Mouse (Mus musculus): ENCODE data around the gene BC049352. TPM values are rescaled to one million over a fixed set of nuclear protein-coding genes. Genes with fewer than 3 reads are reported as not detected.

BC049352 gene
- polyA plus RNA-seq, 1 experiment, result not detected

GRCm38 (mm10) chr9:45235668-45236227, 53.9 kb downstream of the BC049352 start:
- H3K27ac ChIP-seq (ENCODE audit: insufficient read depth, low read depth, low read length), result no peak overlapping the region
- TF ChIP-seq POLR2A (IDR thresholded peaks at IDR 0.05; ENCODE audit: insufficient read depth, low read depth, low read length), result no peak
- TF ChIP-seq CTCF (IDR thresholded peaks at IDR 0.05; ENCODE audit: insufficient read depth, low read depth, low read length), result no peak
- no peaks in the 10 kb centered on the region for H3K4me1 ChIP-seq (ENCODE audit: control insufficient read depth, insufficient read depth, low read length)
- WGBS, result 85% methylated on average over 6 of the region's 6 CpGs
- H3K4me3 ChIP-seq (ENCODE audit: insufficient read depth, low read depth, low read length), result no peak overlapping the region

GRCm38 (mm10) chr9:45236744-45237143, 54.9 kb downstream of the BC049352 start:
- 53% methylated on average over 7 of the region's 7 CpGs for WGBS
- TF ChIP-seq CTCF (IDR thresholded peaks at IDR 0.05; ENCODE audit: insufficient read depth, low read depth, low read length) (no peak), POLR2A (IDR thresholded peaks at IDR 0.05; ENCODE audit: insufficient read depth, low read depth, low read length) (no peak)
- Histone ChIP-seq H3K4me3 (ENCODE audit: insufficient read depth, low read depth, low read length) (no peak overlapping the region), H3K27ac (ENCODE audit: insufficient read depth, low read depth, low read length) (no peak overlapping the region), H3K4me1 (ENCODE audit: control insufficient read depth, insufficient read depth, low read length) (no peaks in the 10 kb centered on the region)

DNA sequence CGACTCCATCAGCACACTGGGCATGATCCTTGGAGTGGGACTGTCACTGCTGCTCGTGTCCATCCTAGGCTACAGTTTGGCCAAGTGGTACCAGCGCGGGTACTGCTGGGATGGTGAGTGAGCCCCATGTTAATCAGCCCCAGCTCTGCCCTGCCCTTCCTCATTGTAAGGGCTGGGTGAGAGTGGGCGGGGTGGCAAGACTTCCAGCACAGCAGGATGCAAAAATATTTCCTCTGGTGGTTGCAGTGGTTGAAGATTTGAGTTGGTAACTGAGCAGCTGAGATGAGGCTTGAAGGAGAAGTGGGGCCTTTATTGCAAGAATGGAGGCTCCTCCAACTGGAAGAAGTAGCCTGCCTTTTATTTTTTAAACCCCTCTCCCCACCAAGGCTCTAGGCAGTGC, 59.6 kb downstream of the BC049352 start:
- 74% methylated on average over 5 of the region's 5 CpGs for WGBS
- H3K4me1 ChIP-seq (ENCODE audit: control insufficient read depth, insufficient read depth, low read length), result no peaks in the 10 kb centered on the region
- H3K4me3 ChIP-seq (ENCODE audit: insufficient read depth, low read depth, low read length), result no peak overlapping the region
- no peak overlapping the region for H3K27ac ChIP-seq (ENCODE audit: insufficient read depth, low read depth, low read length)
- TF ChIP-seq POLR2A (IDR thresholded peaks at IDR 0.05; ENCODE audit: insufficient read depth, low read depth, low read length) (no peak), CTCF (IDR thresholded peaks at IDR 0.05; ENCODE audit: insufficient read depth, low read depth, low read length) (no peak)

- no peak for TF ChIP-seq CTCF (IDR thresholded peaks at IDR 0.05; ENCODE audit: insufficient read depth, low read depth, low read length)
- TF ChIP-seq POLR2A (IDR thresholded peaks at IDR 0.05; ENCODE audit: insufficient read depth, low read depth, low read length), result no peak
- Histone ChIP-seq H3K27ac (ENCODE audit: insufficient read depth, low read depth, low read length) (no peak overlapping the region), H3K4me3 (ENCODE audit: insufficient read depth, low read depth, low read length) (no peak overlapping the region), H3K4me1 (ENCODE audit: control insufficient read depth, insufficient read depth, low read length) (no peaks in the 10 kb centered on the region)
- WGBS, result 82% methylated on average over 1 of the region's 1 CpGs
Observed at GRCm38 (mm10) chr9:45245432-45245831, 63.6 kb downstream of the BC049352 start.

- H3K27ac ChIP-seq (ENCODE audit: insufficient read depth, low read depth, low read length), result no peak overlapping the region
Observed at GRCm38 (mm10) chr9:45246060-45246459, 64.3 kb downstream of the BC049352 start.

DNA sequence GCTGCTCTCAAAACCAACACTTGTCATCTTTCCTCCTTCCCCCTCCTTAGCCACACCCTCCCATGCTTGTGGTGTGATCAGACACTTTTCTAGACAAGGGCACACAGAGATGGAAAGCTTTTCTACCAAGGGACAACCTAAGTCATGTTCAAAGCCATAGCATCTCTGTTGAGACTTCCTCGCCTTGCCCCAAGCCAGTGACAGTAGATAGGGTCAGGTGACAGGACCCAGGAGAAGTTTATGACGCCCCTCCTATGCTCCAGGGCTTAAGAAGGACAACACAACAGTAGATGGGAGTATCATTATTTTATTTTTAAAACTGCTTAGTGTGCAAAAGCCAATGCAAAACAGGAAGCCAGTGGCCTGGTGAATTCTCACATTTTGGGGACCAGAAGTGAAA, 65.7 kb downstream of the BC049352 start:
- 83% methylated on average over 2 of the region's 2 CpGs for WGBS
- no peak overlapping the region for H3K4me3 ChIP-seq (ENCODE audit: insufficient read depth, low read depth, low read length)
- TF ChIP-seq POLR2A (IDR thresholded peaks at IDR 0.05; ENCODE audit: insufficient read depth, low read depth, low read length), result no peak
- no peak for TF ChIP-seq CTCF (IDR thresholded peaks at IDR 0.05; ENCODE audit: insufficient read depth, low read depth, low read length)
- no peaks in the 10 kb centered on the region for H3K4me1 ChIP-seq (ENCODE audit: control insufficient read depth, insufficient read depth, low read length)
- H3K27ac ChIP-seq (ENCODE audit: insufficient read depth, low read depth, low read length), result no peak overlapping the region

More at GRCm38 (mm10) chr9:45246060-45246459, 64.3 kb downstream of the BC049352 start:
- Histone ChIP-seq H3K4me1 (ENCODE audit: control insufficient read depth, insufficient read depth, low read length) (no peaks in the 10 kb centered on the region), H3K4me3 (ENCODE audit: insufficient read depth, low read depth, low read length) (no peak overlapping the region)
- 93% methylated on average over 6 of the region's 6 CpGs for WGBS
- no peak for TF ChIP-seq CTCF (IDR thresholded peaks at IDR 0.05; ENCODE audit: insufficient read depth, low read depth, low read length)
- TF ChIP-seq POLR2A (IDR thresholded peaks at IDR 0.05; ENCODE audit: insufficient read depth, low read depth, low read length), result no peak

- no peaks in the 10 kb centered on the region for H3K4me1 ChIP-seq (ENCODE audit: control insufficient read depth, insufficient read depth, low read length)
- no peak overlapping the region for H3K27ac ChIP-seq (ENCODE audit: insufficient read depth, low read depth, low read length)
- no peak overlapping the region for H3K4me3 ChIP-seq (ENCODE audit: insufficient read depth, low read depth, low read length)
- TF ChIP-seq POLR2A (IDR thresholded peaks at IDR 0.05; ENCODE audit: insufficient read depth, low read depth, low read length), result no peak
- no peak for TF ChIP-seq CTCF (IDR thresholded peaks at IDR 0.05; ENCODE audit: insufficient read depth, low read depth, low read length)
- 92% methylated on average over 7 of the region's 7 CpGs for WGBS
Observed at GRCm38 (mm10) chr9:45250306-45250705, 68.5 kb downstream of the BC049352 start.

GRCm38 (mm10) chr9:45251281-45251680, 69.5 kb downstream of the BC049352 start:
- Histone ChIP-seq H3K27ac (ENCODE audit: insufficient read depth, low read depth, low read length) (no peak overlapping the region), H3K4me1 (ENCODE audit: control insufficient read depth, insufficient read depth, low read length) (no peaks in the 10 kb centered on the region), H3K4me3 (ENCODE audit: insufficient read depth, low read depth, low read length) (no peak overlapping the region)
- TF ChIP-seq POLR2A (IDR thresholded peaks at IDR 0.05; ENCODE audit: insufficient read depth, low read depth, low read length) (no peak), CTCF (IDR thresholded peaks at IDR 0.05; ENCODE audit: insufficient read depth, low read depth, low read length) (no peak)
- WGBS, result 84% methylated on average over 3 of the region's 3 CpGs

DNA sequence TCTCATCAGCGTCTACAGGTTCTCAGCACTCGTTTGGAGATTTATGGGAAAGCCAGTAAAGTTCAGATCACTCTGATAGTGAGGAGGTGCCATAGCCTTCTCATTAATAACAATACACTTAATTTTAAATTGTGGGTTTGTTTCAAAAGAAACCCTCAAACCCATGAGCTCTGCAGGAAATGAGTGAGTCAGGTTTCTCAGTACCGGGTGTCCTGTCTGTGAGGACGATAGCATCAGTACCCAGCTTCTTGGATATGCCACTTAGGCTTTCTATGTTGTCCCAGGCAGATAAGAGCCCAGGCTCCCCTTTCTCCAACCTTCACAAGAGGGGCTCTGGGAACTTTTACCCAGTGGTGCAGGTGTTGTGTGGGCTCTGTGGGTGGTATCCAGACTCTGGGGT, 70.2 kb downstream of the BC049352 start:
- H3K4me1 ChIP-seq (ENCODE audit: control insufficient read depth, insufficient read depth, low read length), result no peaks in the 10 kb centered on the region
- TF ChIP-seq CTCF (IDR thresholded peaks at IDR 0.05; ENCODE audit: insufficient read depth, low read depth, low read length) (no peak), POLR2A (IDR thresholded peaks at IDR 0.05; ENCODE audit: insufficient read depth, low read depth, low read length) (no peak)
- no peak overlapping the region for H3K27ac ChIP-seq (ENCODE audit: insufficient read depth, low read depth, low read length)
- no peak overlapping the region for H3K4me3 ChIP-seq (ENCODE audit: insufficient read depth, low read depth, low read length)
- 72% methylated on average over 4 of the region's 4 CpGs for WGBS

- no peak for TF ChIP-seq POLR2A (IDR thresholded peaks at IDR 0.05; ENCODE audit: insufficient read depth, low read depth, low read length)
- no peak for TF ChIP-seq CTCF (IDR thresholded peaks at IDR 0.05; ENCODE audit: insufficient read depth, low read depth, low read length)
- 86% methylated on average over 6 of the region's 6 CpGs for WGBS
- H3K4me3 ChIP-seq (ENCODE audit: insufficient read depth, low read depth, low read length), result no peak overlapping the region
- no peaks in the 10 kb centered on the region for H3K4me1 ChIP-seq (ENCODE audit: control insufficient read depth, insufficient read depth, low read length)
- no peak overlapping the region for H3K27ac ChIP-seq (ENCODE audit: insufficient read depth, low read depth, low read length)
Observed at GRCm38 (mm10) chr9:45252395-45252794, 70.6 kb downstream of the BC049352 start.

Measured in olfactory bulb, adult 2 months (tissue).